ENCODE assay signal across 26 mouse cellular contexts in genomic region chr2:141182034-141182759, GRCm38 (mm10).
DNase-seq lines count a peak whose midpoint lies in the region; ATAC-seq and TF ChIP-seq lines count a peak whose summit lies in the region.
"Had no signal": no experiment of that assay in that cellular context is flagged by ENCODE, and none has a peak within 500 bp of the region (broad histone marks: within the 10 kb centered on the region; RNA-seq: fewer than 3 reads in every experiment).

No protein-coding gene starts in this region.

- 56% methylated on average over 5 of the region's 5 CpGs for WGBS in forebrain, embryonic 11.5 days
- 76% methylated on average over 5 of the region's 5 CpGs for WGBS in forebrain, embryonic 10.5 days
- 75% methylated on average over 5 of the region's 5 CpGs for WGBS in midbrain, embryonic 11.5 days
- WGBS in midbrain, postnatal 0 days = 43% methylated on average over 5 of the region's 5 CpGs
- 25% methylated on average over 5 of the region's 5 CpGs for WGBS in forebrain, embryonic 15.5 days
- 33% methylated on average over 5 of the region's 5 CpGs for WGBS in midbrain, embryonic 15.5 days
- WGBS in thymus, adult 2 months = 93% methylated on average over 5 of the region's 5 CpGs

- H3K9ac ChIP-seq in forebrain, embryonic 11.5 days (ENCODE audit: low read length) = no peak overlapping the region
- no peak overlapping the region for H3K9ac ChIP-seq in midbrain, embryonic 11.5 days (ENCODE audit: low read length)
- no peak overlapping the region for H3K9ac ChIP-seq in midbrain, postnatal 0 days (replicated peaks; ENCODE audit: low read length, poor library complexity, severe bottlenecking)
- H3K9ac ChIP-seq in forebrain, embryonic 15.5 days (replicated peaks) = no peak overlapping the region
- H3K9ac ChIP-seq in midbrain, embryonic 15.5 days = no peak overlapping the region
- H3K9ac ChIP-seq: embryonic facial prominence, embryonic 15.5 days; heart, embryonic 12.5 days; hindbrain, embryonic 13.5 days; limb, embryonic 12.5 days; liver, postnatal 0 days had no signal

- no peaks in the 10 kb centered on the region for H3K9me3 ChIP-seq in forebrain, embryonic 11.5 days (ENCODE audit: control insufficient read depth, low read length)
- H3K9me3 ChIP-seq in forebrain, embryonic 10.5 days = no peaks in the 10 kb centered on the region
- no peaks in the 10 kb centered on the region for H3K9me3 ChIP-seq in midbrain, embryonic 11.5 days (ENCODE audit: control insufficient read depth, low read length)
- no peaks in the 10 kb centered on the region for H3K9me3 ChIP-seq in midbrain, postnatal 0 days (ENCODE audit: low read length)
- no peaks in the 10 kb centered on the region for H3K9me3 ChIP-seq in forebrain, embryonic 15.5 days
- no peaks in the 10 kb centered on the region for H3K9me3 ChIP-seq in midbrain, embryonic 15.5 days
- H3K9me3 ChIP-seq: embryonic facial prominence, embryonic 15.5 days; heart, embryonic 12.5 days; hindbrain, embryonic 13.5 days; limb, embryonic 12.5 days had no signal

- peak; percentile 77 for ATAC-seq in forebrain, embryonic 11.5 days (replicated peaks; ENCODE audit: low FRiP score)
- no peak for ATAC-seq in midbrain, embryonic 11.5 days (ENCODE audit: low FRiP score)
- no peak for ATAC-seq in midbrain, postnatal 0 days (ENCODE audit: low FRiP score)
- no peak for ATAC-seq in forebrain, embryonic 15.5 days (replicated peaks)
- ATAC-seq in midbrain, embryonic 15.5 days (replicated peaks) = peak; percentile 80
- ATAC-seq: liver, postnatal 0 days; lung, postnatal 0 days had no signal

- H3K4me3 ChIP-seq in forebrain, embryonic 11.5 days (ENCODE audit: low read depth, low read length) = no peak overlapping the region
- H3K4me3 ChIP-seq in forebrain, embryonic 10.5 days = no peak overlapping the region
- H3K4me3 ChIP-seq in midbrain, embryonic 11.5 days (ENCODE audit: low read depth, low read length) = no peak overlapping the region
- H3K4me3 ChIP-seq in midbrain, postnatal 0 days (ENCODE audit: low read depth, low read length) = no peak overlapping the region
- no peak overlapping the region for H3K4me3 ChIP-seq in forebrain, embryonic 15.5 days
- H3K4me3 ChIP-seq in midbrain, embryonic 15.5 days = no peak overlapping the region
- H3K4me3 ChIP-seq in thymus, adult 2 months (ENCODE audit: control insufficient read depth, insufficient read depth, low read length) = no peak overlapping the region
- H3K4me3 ChIP-seq: embryonic facial prominence, embryonic 15.5 days; heart, embryonic 12.5 days; hindbrain, embryonic 13.5 days; limb, embryonic 12.5 days had no signal

- TF ChIP-seq CTCF in midbrain, postnatal 0 days (IDR thresholded peaks at IDR 0.05) = no peak
- no peak for TF ChIP-seq CTCF in thymus, adult 2 months (IDR thresholded peaks at IDR 0.05; ENCODE audit: borderline replicate concordance, control insufficient read depth, extremely low read depth, insufficient read depth, low read length, poor library complexity)

- no peak overlapping the region for H3K27ac ChIP-seq in forebrain, embryonic 11.5 days (ENCODE audit: low read depth, low read length)
- no peak overlapping the region for H3K27ac ChIP-seq in forebrain, embryonic 10.5 days
- no peak overlapping the region for H3K27ac ChIP-seq in midbrain, embryonic 11.5 days (ENCODE audit: low read depth, low read length)
- H3K27ac ChIP-seq in midbrain, postnatal 0 days (ENCODE audit: low read depth, low read length) = no peak overlapping the region
- peak overlapping the region; percentile 37; the same call in 1 of the 2 replicates for H3K27ac ChIP-seq in forebrain, embryonic 15.5 days (replicated peaks)
- H3K27ac ChIP-seq in midbrain, embryonic 15.5 days = peak overlapping the region; percentile 24; the same call in 1 of the 2 replicates
- no peak overlapping the region for H3K27ac ChIP-seq in thymus, adult 2 months (ENCODE audit: control insufficient read depth, insufficient read depth, low read length)
- H3K27ac ChIP-seq: embryonic facial prominence, embryonic 15.5 days; hindbrain, embryonic 13.5 days; limb, embryonic 12.5 days; macrophage had no signal

- no peak for DNase-seq in forebrain, embryonic 11.5 days (ENCODE audit: low spot score)
- DNase-seq in forebrain, embryonic 10.5 days (ENCODE audit: extremely low spot score, low spot score) = no peak
- peak; percentile 31 for DNase-seq in midbrain, embryonic 11.5 days (ENCODE audit: low spot score, missing footprints)
- no peak for DNase-seq in midbrain, postnatal 0 days (ENCODE audit: low spot score)
- DNase-seq in thymus, adult 2 months = no peak
- no peak for DNase-seq in thymus, postnatal 25 days
- DNase-seq: adrenal gland, postnatal 25 days; cerebellum, adult 11-12 months; cerebellum, postnatal 10 days; gastrocnemius, postnatal 14 days; heart, adult 18-20 months; heart, postnatal 14 days; kidney, adult 8-10 months; kidney, postnatal 36 days; layer of hippocampus, postnatal 36 days; liver, postnatal 0 days; thymus, postnatal 14 days had no signal

- no peaks in the 10 kb centered on the region for H3K36me3 ChIP-seq in forebrain, embryonic 11.5 days (ENCODE audit: control insufficient read depth, insufficient read depth, low read length)
- no peaks in the 10 kb centered on the region for H3K36me3 ChIP-seq in forebrain, embryonic 10.5 days (replicated peaks)
- no peaks in the 10 kb centered on the region for H3K36me3 ChIP-seq in midbrain, embryonic 11.5 days (ENCODE audit: control insufficient read depth, insufficient read depth, low read length)
- no peaks in the 10 kb centered on the region for H3K36me3 ChIP-seq in midbrain, postnatal 0 days (ENCODE audit: insufficient read depth, low read length)
- no peaks in the 10 kb centered on the region for H3K36me3 ChIP-seq in forebrain, embryonic 15.5 days
- H3K36me3 ChIP-seq in midbrain, embryonic 15.5 days (replicated peaks) = no peaks in the 10 kb centered on the region
- H3K36me3 ChIP-seq in thymus, adult 2 months (ENCODE audit: control insufficient read depth, insufficient read depth, low read length) = no peaks in the 10 kb centered on the region
- H3K36me3 ChIP-seq: embryonic facial prominence, embryonic 15.5 days; heart, embryonic 12.5 days; hindbrain, embryonic 13.5 days; limb, embryonic 12.5 days had no signal

- H3K4me2 ChIP-seq in forebrain, embryonic 11.5 days (ENCODE audit: low read depth, low read length, severe bottlenecking) = no peak overlapping the region
- H3K4me2 ChIP-seq in midbrain, embryonic 11.5 days = no peak overlapping the region
- H3K4me2 ChIP-seq in midbrain, postnatal 0 days (ENCODE audit: low read depth, low read length, poor library complexity, severe bottlenecking) = no peak overlapping the region
- H3K4me2 ChIP-seq in forebrain, embryonic 15.5 days (replicated peaks) = no peak overlapping the region
- no peak overlapping the region for H3K4me2 ChIP-seq in midbrain, embryonic 15.5 days
- H3K4me2 ChIP-seq: embryonic facial prominence, embryonic 15.5 days; heart, embryonic 12.5 days; hindbrain, embryonic 13.5 days; limb, embryonic 12.5 days; liver, embryonic 11.5 days had no signal

- 0 out of 2 replicates have a peak, but pooled peaks cover 2% of the 10 kb centered on the region for H3K4me1 ChIP-seq in forebrain, embryonic 11.5 days (replicated peaks; ENCODE audit: control insufficient read depth, insufficient read depth, low read length)
- peaks cover 14% of the 10 kb centered on the region for H3K4me1 ChIP-seq in forebrain, embryonic 10.5 days
- no peaks in the 10 kb centered on the region for H3K4me1 ChIP-seq in midbrain, embryonic 11.5 days (ENCODE audit: control insufficient read depth, insufficient read depth, low read length)
- H3K4me1 ChIP-seq in midbrain, postnatal 0 days (ENCODE audit: insufficient read depth, low read length) = no peaks in the 10 kb centered on the region
- peaks cover 7% of the 10 kb centered on the region for H3K4me1 ChIP-seq in forebrain, embryonic 15.5 days
- no peaks in the 10 kb centered on the region for H3K4me1 ChIP-seq in midbrain, embryonic 15.5 days
- no peaks in the 10 kb centered on the region for H3K4me1 ChIP-seq in thymus, adult 2 months (replicated peaks; ENCODE audit: control insufficient read depth, insufficient read depth, low read length)
- H3K4me1 ChIP-seq: embryonic facial prominence, embryonic 15.5 days; heart, embryonic 12.5 days; limb, embryonic 12.5 days had no signal

- H3K27me3 ChIP-seq in forebrain, embryonic 11.5 days (ENCODE audit: control insufficient read depth, insufficient read depth, low read length) = no peaks in the 10 kb centered on the region
- H3K27me3 ChIP-seq in forebrain, embryonic 10.5 days (ENCODE audit: poor library complexity, severe bottlenecking) = no peaks in the 10 kb centered on the region
- no peaks in the 10 kb centered on the region for H3K27me3 ChIP-seq in midbrain, embryonic 11.5 days (ENCODE audit: control insufficient read depth, insufficient read depth, low read length)
- H3K27me3 ChIP-seq in midbrain, postnatal 0 days (ENCODE audit: insufficient read depth, low read length) = no peaks in the 10 kb centered on the region
- no peaks in the 10 kb centered on the region for H3K27me3 ChIP-seq in forebrain, embryonic 15.5 days
- H3K27me3 ChIP-seq in midbrain, embryonic 15.5 days (replicated peaks) = no peaks in the 10 kb centered on the region
- no peaks in the 10 kb centered on the region for H3K27me3 ChIP-seq in thymus, adult 2 months (ENCODE audit: control insufficient read depth, insufficient read depth, low read length)
- H3K27me3 ChIP-seq: embryonic facial prominence, embryonic 15.5 days; heart, embryonic 12.5 days; hindbrain, embryonic 13.5 days; limb, embryonic 12.5 days had no signal

- no peak for TF ChIP-seq POLR2A in thymus, adult 2 months (IDR thresholded peaks at IDR 0.05; ENCODE audit: control insufficient read depth, extremely low read depth, insufficient read depth, low read length, poor library complexity)

Comparison
In these comparisons a context has a peak if more than half of its experiments do, and no peak if none do; other contexts are left out.
1. ATAC-seq: peak in forebrain, embryonic 11.5 days (single experiment) and midbrain, embryonic 15.5 days (single experiment); none in midbrain, embryonic 11.5 days (single experiment), midbrain, postnatal 0 days (single experiment) and forebrain, embryonic 15.5 days (single experiment).
2. H3K27ac ChIP-seq: peak in forebrain, embryonic 15.5 days (single experiment) and midbrain, embryonic 15.5 days (single experiment); none in forebrain, embryonic 11.5 days (single experiment), forebrain, embryonic 10.5 days (single experiment), midbrain, embryonic 11.5 days (single experiment), midbrain, postnatal 0 days (single experiment) and thymus, adult 2 months (single experiment).